Mouse (Mus musculus): ENCODE data around the gene Rab3il1. TPM values are rescaled to one million over a fixed set of nuclear protein-coding genes. Genes with fewer than 3 reads are reported as not detected.

Rab3il1 gene
- polyA plus RNA-seq (2017; shearing (Covaris generic)): 1 to 10 TPM; 1.3 to 2.2 TPM

DNA sequence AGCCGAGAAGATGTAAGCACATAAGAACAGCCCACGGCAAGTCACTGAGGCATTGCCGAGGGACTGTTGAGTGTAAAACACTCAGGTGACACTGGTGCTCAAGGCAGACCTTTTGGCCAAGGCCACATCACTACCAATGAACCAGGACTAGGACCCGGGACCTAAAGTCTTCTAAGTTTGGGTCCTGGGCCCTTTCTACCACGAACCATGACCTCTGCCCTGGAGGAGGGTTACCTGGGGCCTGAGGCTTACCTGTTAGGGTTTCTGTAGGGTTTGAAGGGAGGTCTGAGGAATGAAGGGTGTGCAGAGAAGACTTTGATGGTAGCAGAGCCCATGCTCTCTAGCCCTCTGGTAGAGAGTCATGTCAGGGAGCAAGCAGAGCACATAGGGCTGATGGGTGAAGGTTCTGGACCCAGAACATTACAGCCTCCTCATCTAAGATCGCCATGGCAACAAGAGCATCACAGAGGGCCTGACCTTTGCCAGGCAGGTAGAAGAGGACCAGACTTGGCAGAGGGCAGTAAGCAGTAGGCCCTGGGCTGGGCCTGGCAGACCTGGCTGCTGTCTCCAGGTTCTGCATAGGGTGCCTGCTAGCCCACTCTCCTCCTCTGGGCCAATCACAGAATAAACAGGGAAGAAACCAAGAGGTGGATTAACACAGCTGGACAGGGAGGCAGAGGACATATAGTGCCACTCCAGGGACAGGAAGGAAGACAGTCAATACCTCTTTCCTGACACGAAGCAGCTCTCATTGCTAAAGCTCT lies at the start of gene Rab3il1, which contains the start of gene Best1:
TSS of gene Rab3il1 (plus strand) at position 464 of the 764 bp plus-strand sequence.
TSS of gene Best1 (minus strand) at position 428 of the 764 bp plus-strand sequence.

DNA sequence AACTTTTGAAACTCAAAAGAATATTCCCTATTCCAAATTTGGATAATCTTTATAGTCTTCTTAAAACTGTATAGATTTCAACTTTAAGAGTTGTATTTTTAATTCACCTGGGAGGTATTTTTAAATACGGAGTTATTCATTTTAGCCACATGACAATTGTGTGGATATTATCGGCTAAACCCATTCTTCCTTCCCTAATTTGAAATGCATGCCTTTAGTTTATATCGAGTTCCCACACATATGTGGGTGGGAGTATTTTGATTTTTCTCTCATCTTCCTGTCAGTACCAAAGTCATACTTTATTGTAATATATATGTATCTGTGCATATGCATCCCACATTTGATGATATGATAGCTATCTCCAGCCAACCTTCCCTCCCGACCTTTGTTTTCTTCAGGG lies 21.2 kb upstream of the Rab3il1 start, which contains the start of gene Fth1:
TSS of gene Fth1 (plus strand) at position 341 of the 400 bp plus-strand sequence.

DNA sequence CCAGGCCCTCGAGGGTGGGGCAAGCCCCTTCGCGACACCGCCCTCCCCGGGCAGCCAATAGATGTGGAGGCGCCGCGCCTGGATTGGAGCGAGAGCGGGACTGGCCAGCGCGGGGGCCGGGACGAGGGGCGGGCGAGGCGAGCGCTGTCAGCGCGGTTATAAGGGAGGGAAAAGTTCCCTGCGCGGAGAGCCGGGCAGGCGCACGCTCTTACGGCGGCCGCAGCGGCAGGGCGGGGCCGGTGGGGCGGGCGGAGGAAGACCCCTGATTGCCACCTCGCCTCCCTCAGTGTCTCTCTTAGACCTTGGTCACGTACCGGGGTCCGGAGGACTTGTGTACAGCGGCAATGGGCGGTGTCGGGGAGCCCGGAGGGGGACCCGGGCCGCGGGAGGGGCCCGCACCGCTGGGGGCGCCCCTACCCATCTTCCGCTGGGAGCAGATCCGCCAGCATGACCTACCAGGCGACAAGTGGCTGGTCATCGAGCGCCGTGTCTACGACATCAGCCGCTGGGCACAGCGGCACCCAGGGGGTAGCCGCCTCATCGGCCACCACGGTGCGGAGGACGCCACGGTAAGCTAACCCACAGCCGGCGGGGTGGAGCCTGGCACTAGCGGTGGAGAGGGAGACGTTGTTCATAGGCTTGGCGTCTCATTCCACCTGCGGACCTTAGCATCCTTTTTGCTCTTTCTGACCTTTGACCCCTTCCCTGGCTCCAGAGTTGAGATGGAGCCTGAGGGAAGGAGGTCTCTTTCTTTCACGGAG lies 40.1 kb downstream of the Rab3il1 start, which contains the start of gene Fads3:
TSS of gene Fads3 (plus strand) at position 182 of the 761 bp plus-strand sequence.

Other genes with a start within 250 kb of the Rab3il1 start
- not detected for gene Scgb2a2, start 154.1 kb upstream of the Rab3il1 start, polyA plus RNA-seq (2017; shearing (Covaris generic))
- gene Incenp, start 102.1 kb upstream of the Rab3il1 start, polyA plus RNA-seq (2017; shearing (Covaris generic)): 10 to 100 TPM; 37.9 to 71.2 TPM
- gene Fth1, start 21.1 kb upstream of the Rab3il1 start, polyA plus RNA-seq (2017; shearing (Covaris generic)): 1,000 to 10,000 TPM; 1,893 to 2,017 TPM
- gene Best1, start within 50 bp of the Rab3il1 start, polyA plus RNA-seq (2017; shearing (Covaris generic)): not detected
- under 1 TPM in 1 of 2 experiments, not detected in 1; 0.14 TPM for gene Fads3, start 39.9 kb downstream of the Rab3il1 start, polyA plus RNA-seq (2017; shearing (Covaris generic))
- under 1 TPM; 0.07 to 0.31 TPM for gene Fads2, start 100.1 kb downstream of the Rab3il1 start, polyA plus RNA-seq (2017; shearing (Covaris generic))
- gene Fads1, start 181.2 kb downstream of the Rab3il1 start, polyA plus RNA-seq (2017; shearing (Covaris generic)): 1 to 10 TPM; 4.6 to 7.1 TPM
- 100 to 1,000 TPM; 330 to 343 TPM for gene Tmem258, start 202.3 kb downstream of the Rab3il1 start, polyA plus RNA-seq (2017; shearing (Covaris generic))
- gene Fen1, start 202.5 kb downstream of the Rab3il1 start, polyA plus RNA-seq (2017; shearing (Covaris generic)): 10 to 100 TPM; 41.2 to 58.2 TPM
- under 1 TPM; 0.06 to 0.27 TPM for gene Myrf, start 239.1 kb downstream of the Rab3il1 start, polyA plus RNA-seq (2017; shearing (Covaris generic))

Measured in activated CD4-positive, CD25-positive, alpha-beta regulatory T cell (primary cell).